In genomic region chr1:14661854-14662253, GRCm38 (mm10) we compare ENCODE assay signal across 21 mouse cellular contexts.
DNase-seq lines count a peak whose midpoint lies in the region; ATAC-seq and TF ChIP-seq lines count a peak whose summit lies in the region.
"Had no signal": no experiment of that assay in that cellular context is flagged by ENCODE, and none has a peak within 500 bp of the region (broad histone marks: within the 10 kb centered on the region; RNA-seq: fewer than 3 reads in every experiment).

No protein-coding gene starts in this region.

- no peak overlapping the region for H3K9ac ChIP-seq in embryonic facial prominence, embryonic 14.5 days (ENCODE audit: low read depth, low read length)
- H3K9ac ChIP-seq in intestine, embryonic 15.5 days, result no peak overlapping the region
- H3K9ac ChIP-seq in intestine, postnatal 0 days (ENCODE audit: low read depth, low read length), result no peak overlapping the region
- H3K9ac ChIP-seq in lung, embryonic 14.5 days, result no peak overlapping the region
- H3K9ac ChIP-seq: liver, embryonic 13.5 days; neural tube, embryonic 15.5 days had no signal

- intact Hi-C loops in left cerebral cortex, adult 2 months (cut with DNase I), result no loop called here

- H3K4me1 ChIP-seq in embryonic facial prominence, embryonic 14.5 days (ENCODE audit: control insufficient read depth, insufficient read depth, low read length), result no peaks in the 10 kb centered on the region
- H3K4me1 ChIP-seq in embryonic facial prominence, embryonic 10.5 days, result no peaks in the 10 kb centered on the region
- H3K4me1 ChIP-seq in intestine, embryonic 15.5 days (replicated peaks), result no peaks in the 10 kb centered on the region
- H3K4me1 ChIP-seq in intestine, postnatal 0 days (replicated peaks; ENCODE audit: control insufficient read depth, insufficient read depth, low read length), result no peaks in the 10 kb centered on the region
- H3K4me1 ChIP-seq in lung, embryonic 14.5 days (ENCODE audit: insufficient read depth), result no peaks in the 10 kb centered on the region
- no peaks in the 10 kb centered on the region for H3K4me1 ChIP-seq in lung, adult 2 months (ENCODE audit: control insufficient read depth, insufficient read depth, low read length)
- H3K4me1 ChIP-seq: liver, embryonic 13.5 days; neural tube, embryonic 15.5 days had no signal

- no peak for TF ChIP-seq POLR2A in lung, adult 2 months (IDR thresholded peaks at IDR 0.05; ENCODE audit: borderline replicate concordance, extremely low read depth, low read depth, low read length)

- TF ChIP-seq CTCF in intestine, postnatal 0 days (IDR thresholded peaks at IDR 0.05; ENCODE audit: low read depth), result no peak
- TF ChIP-seq CTCF in lung, embryonic 14.5 days (IDR thresholded peaks at IDR 0.05; ENCODE audit: low read depth), result no peak
- TF ChIP-seq CTCF in lung, adult 2 months (IDR thresholded peaks at IDR 0.05; ENCODE audit: insufficient read depth, low read length), result no peak
- no peak for TF ChIP-seq CTCF in left cerebral cortex, adult 2 months (IDR thresholded peaks at IDR 0.05)

- no peaks in the 10 kb centered on the region for H3K27me3 ChIP-seq in embryonic facial prominence, embryonic 14.5 days (replicated peaks; ENCODE audit: control insufficient read depth, insufficient read depth, low read length)
- no peaks in the 10 kb centered on the region for H3K27me3 ChIP-seq in embryonic facial prominence, embryonic 10.5 days (replicated peaks; ENCODE audit: low read depth, poor library complexity, severe bottlenecking)
- H3K27me3 ChIP-seq in intestine, embryonic 15.5 days (replicated peaks), result no peaks in the 10 kb centered on the region
- no peaks in the 10 kb centered on the region for H3K27me3 ChIP-seq in intestine, postnatal 0 days (replicated peaks; ENCODE audit: control insufficient read depth, insufficient read depth, low read length)
- H3K27me3 ChIP-seq in lung, embryonic 14.5 days (ENCODE audit: insufficient read depth, low read length), result no peaks in the 10 kb centered on the region
- H3K27me3 ChIP-seq: liver, embryonic 13.5 days; neural tube, embryonic 15.5 days had no signal

- H3K4me2 ChIP-seq in embryonic facial prominence, embryonic 14.5 days (ENCODE audit: low read depth, low read length), result no peak overlapping the region
- H3K4me2 ChIP-seq in intestine, embryonic 15.5 days (replicated peaks), result no peak overlapping the region
- no peak overlapping the region for H3K4me2 ChIP-seq in intestine, postnatal 0 days (replicated peaks; ENCODE audit: low read depth)
- H3K4me2 ChIP-seq in lung, embryonic 14.5 days, result no peak overlapping the region
- H3K4me2 ChIP-seq: liver, embryonic 13.5 days; neural tube, embryonic 15.5 days had no signal

- peak; percentile 40 for DNase-seq in embryonic facial prominence, embryonic 14.5 days (ENCODE audit: low spot score)
- DNase-seq in embryonic facial prominence, embryonic 10.5 days (ENCODE audit: low spot score), result no peak
- peak; percentile 78 for DNase-seq in lung, embryonic 14.5 days
- DNase-seq in lung, adult 2 months, result no peak
- peak; percentile 23 for DNase-seq in mesoderm, embryonic 11.5 days (ENCODE audit: low read depth, low spot score)
- DNase-seq in left cerebral cortex, adult 2 months (ENCODE audit: extremely low spot score in 1 of 2, low spot score in 2 of 2), result no peak
- DNase-seq: cerebellum, adult 9-11 months; gastrocnemius, postnatal 36 days; layer of hippocampus, postnatal 36 days; liver, embryonic 13.5 days; midbrain, embryonic 14.5 days; retina, postnatal 1 day; right cerebral cortex, postnatal 4 days; thymus, postnatal 36 days had no signal

- H3K9me3 ChIP-seq in embryonic facial prominence, embryonic 14.5 days (ENCODE audit: control insufficient read depth, low read length), result no peaks in the 10 kb centered on the region
- no peaks in the 10 kb centered on the region for H3K9me3 ChIP-seq in embryonic facial prominence, embryonic 10.5 days
- no peaks in the 10 kb centered on the region for H3K9me3 ChIP-seq in intestine, embryonic 15.5 days
- no peaks in the 10 kb centered on the region for H3K9me3 ChIP-seq in intestine, postnatal 0 days (ENCODE audit: control insufficient read depth)
- H3K9me3 ChIP-seq in lung, embryonic 14.5 days (ENCODE audit: low read depth, low read length), result no peaks in the 10 kb centered on the region
- H3K9me3 ChIP-seq: limb, embryonic 10.5 days; liver, embryonic 13.5 days; neural tube, embryonic 15.5 days had no signal

- no peak overlapping the region for H3K27ac ChIP-seq in embryonic facial prominence, embryonic 14.5 days (replicated peaks; ENCODE audit: low read depth, low read length)
- no peak overlapping the region for H3K27ac ChIP-seq in embryonic facial prominence, embryonic 10.5 days (replicated peaks)
- H3K27ac ChIP-seq in intestine, embryonic 15.5 days, result no peak overlapping the region
- H3K27ac ChIP-seq in intestine, postnatal 0 days (ENCODE audit: low read depth, low read length), result no peak overlapping the region
- H3K27ac ChIP-seq in lung, embryonic 14.5 days (ENCODE audit: low read depth), result no peak overlapping the region
- no peak overlapping the region for H3K27ac ChIP-seq in left cerebral cortex, adult 2 months
- H3K27ac ChIP-seq: limb, embryonic 10.5 days; liver, embryonic 13.5 days; macrophage; neural tube, embryonic 15.5 days had no signal

- no peaks in the 10 kb centered on the region for H3K36me3 ChIP-seq in embryonic facial prominence, embryonic 14.5 days (ENCODE audit: control insufficient read depth, insufficient read depth, low read length)
- H3K36me3 ChIP-seq in embryonic facial prominence, embryonic 10.5 days (replicated peaks), result no peaks in the 10 kb centered on the region
- no peaks in the 10 kb centered on the region for H3K36me3 ChIP-seq in intestine, embryonic 15.5 days
- no peaks in the 10 kb centered on the region for H3K36me3 ChIP-seq in intestine, postnatal 0 days (ENCODE audit: control insufficient read depth, insufficient read depth)
- H3K36me3 ChIP-seq in lung, embryonic 14.5 days (ENCODE audit: insufficient read depth), result no peaks in the 10 kb centered on the region
- H3K36me3 ChIP-seq: limb, embryonic 10.5 days; liver, embryonic 13.5 days; neural tube, embryonic 15.5 days had no signal

- WGBS in embryonic facial prominence, embryonic 14.5 days, result 48% methylated on average over 2 of the region's 2 CpGs
- 81% methylated on average over 2 of the region's 2 CpGs for WGBS in embryonic facial prominence, embryonic 10.5 days
- 36% methylated on average over 2 of the region's 2 CpGs for WGBS in intestine, embryonic 15.5 days
- WGBS in intestine, postnatal 0 days, result 40% methylated on average over 2 of the region's 2 CpGs
- 29% methylated on average over 2 of the region's 2 CpGs for WGBS in lung, embryonic 14.5 days
- 30% methylated on average over 2 of the region's 2 CpGs for WGBS in lung, adult 2 months

- H3K4me3 ChIP-seq in embryonic facial prominence, embryonic 14.5 days (ENCODE audit: low read depth, low read length), result no peak overlapping the region
- no peak overlapping the region for H3K4me3 ChIP-seq in embryonic facial prominence, embryonic 10.5 days
- H3K4me3 ChIP-seq in intestine, embryonic 15.5 days (replicated peaks), result no peak overlapping the region
- no peak overlapping the region for H3K4me3 ChIP-seq in intestine, postnatal 0 days (ENCODE audit: low read depth, low read length)
- no peak overlapping the region for H3K4me3 ChIP-seq in lung, embryonic 14.5 days (ENCODE audit: low read depth, low read length)
- H3K4me3 ChIP-seq in lung, adult 2 months (replicated peaks; ENCODE audit: extremely low read depth, low read depth, low read length), result no peak overlapping the region
- H3K4me3 ChIP-seq in left cerebral cortex, adult 2 months, result no peak overlapping the region
- H3K4me3 ChIP-seq: limb, embryonic 10.5 days; liver, embryonic 13.5 days; myocyte; neural tube, embryonic 15.5 days had no signal

- ATAC-seq in embryonic facial prominence, embryonic 14.5 days (ENCODE audit: low read depth), result no peak
- peak; percentile 17; the same call in 1 of the 2 replicates for ATAC-seq in intestine, embryonic 15.5 days
- ATAC-seq in intestine, postnatal 0 days, result no peak
- no peak for ATAC-seq in lung, embryonic 14.5 days (ENCODE audit: insufficient read depth)
- ATAC-seq: forebrain, embryonic 14.5 days had no signal

Comparison
In these comparisons a context has a peak if more than half of its experiments do, and no peak if none do; other contexts are left out.
1. DNase-seq: peak in embryonic facial prominence, embryonic 14.5 days (single experiment), lung, embryonic 14.5 days (single experiment) and mesoderm, embryonic 11.5 days (single experiment); none in embryonic facial prominence, embryonic 10.5 days (single experiment), lung, adult 2 months (single experiment) and left cerebral cortex, adult 2 months (0 of 2).